Mouse (Mus musculus) adrenal gland, postnatal 25 days (tissue): Measurements from ENCODE around the gene Mybphl. TPM values are rescaled to one million over a fixed set of nuclear protein-coding genes. Genes with fewer than 3 reads are reported as not detected.

Experiments
- DNase-seq: peaks from one replicate; pipeline ENCODE4 v3.0.0; 2021; ENCODE audit warnings: mixed read lengths
- total RNA-seq: library from RNA; stranded (reverse); gene quantifications from 2 replicates; pipeline ENCODE4 v1.2.3, GENCODE M21; 2021

Gene Mybphl
- total RNA-seq, 1 experiment from 2014 or later = not detected

DNA sequence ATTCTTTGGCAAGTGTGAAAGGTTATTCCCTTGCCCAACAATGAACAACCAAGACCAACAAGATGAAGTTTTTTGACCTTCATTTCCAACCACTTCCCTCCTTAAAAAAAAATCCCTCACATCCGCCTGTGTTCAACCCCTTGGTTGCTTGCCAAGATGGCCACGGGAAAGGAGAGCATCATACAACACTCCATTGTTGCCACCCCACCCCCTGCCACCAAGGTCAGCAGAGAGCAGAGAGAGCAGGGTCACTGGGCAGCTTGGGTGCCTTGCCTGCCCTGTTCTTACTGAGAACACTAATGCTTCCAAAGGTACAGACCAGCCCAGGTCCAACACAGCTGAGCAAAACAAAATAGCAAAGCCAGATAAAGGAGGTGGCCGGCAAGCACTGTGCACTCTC, 7.6 kb downstream of the Mybphl start:
- DNase-seq = no peak

DNA sequence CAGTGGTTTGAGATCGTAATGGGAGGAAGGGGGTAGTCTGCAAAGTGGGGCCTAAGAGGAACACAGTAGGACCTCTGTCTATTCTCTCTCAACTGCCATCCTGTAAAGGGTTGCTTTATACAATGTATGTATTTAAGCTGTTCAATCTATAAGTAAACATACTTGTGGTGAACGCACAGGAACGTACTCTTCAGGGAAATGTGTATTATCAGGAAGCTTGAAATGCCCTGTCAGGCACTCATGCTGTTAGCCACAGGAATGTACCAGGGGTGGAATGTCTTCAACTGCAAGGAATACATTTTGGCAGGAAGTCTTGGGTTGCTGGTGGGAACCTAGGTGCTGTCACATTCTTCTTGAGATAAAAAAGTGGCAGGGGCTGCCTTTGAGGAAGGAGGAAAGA, 8.0 kb downstream of the Mybphl start:
- DNase-seq = no peak

DNA sequence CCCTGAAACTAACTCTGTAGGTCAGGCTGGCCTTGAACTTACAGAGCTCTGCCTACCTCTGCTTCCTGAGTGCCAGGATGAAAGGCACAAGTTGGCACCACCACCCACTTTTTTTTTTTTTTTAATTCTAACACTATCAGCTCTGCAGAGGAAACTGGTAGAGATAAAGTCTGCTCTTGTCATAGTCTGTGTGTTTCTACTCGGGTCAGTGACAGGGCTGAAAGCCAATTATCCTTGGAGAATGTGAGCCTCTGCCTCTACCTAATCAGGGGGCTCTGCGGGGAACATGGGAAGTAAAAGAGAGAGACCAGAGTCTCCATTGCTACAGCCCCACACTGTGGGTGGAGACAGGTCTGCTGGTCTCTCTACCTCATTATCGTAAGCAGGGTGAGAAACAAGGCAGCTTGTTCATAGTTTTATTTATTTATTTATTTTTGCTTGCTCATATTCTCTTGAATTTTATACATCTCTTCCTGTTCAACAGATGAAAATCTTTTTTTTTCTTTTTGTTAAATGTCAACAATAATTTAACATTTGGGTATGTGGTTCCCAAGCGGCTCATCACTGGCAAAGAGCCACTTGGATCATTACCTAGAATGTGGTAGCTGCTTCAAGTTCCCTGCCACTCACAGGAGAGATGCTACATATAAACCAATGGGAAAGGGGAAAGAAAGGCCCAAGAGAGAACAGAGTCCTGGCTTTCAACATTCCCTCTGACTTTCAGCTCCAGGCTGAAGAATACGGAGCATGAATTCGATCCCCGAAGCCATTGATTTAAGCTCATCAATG, 14.4 kb downstream of the Mybphl start:
- DNase-seq = no peak

DNA sequence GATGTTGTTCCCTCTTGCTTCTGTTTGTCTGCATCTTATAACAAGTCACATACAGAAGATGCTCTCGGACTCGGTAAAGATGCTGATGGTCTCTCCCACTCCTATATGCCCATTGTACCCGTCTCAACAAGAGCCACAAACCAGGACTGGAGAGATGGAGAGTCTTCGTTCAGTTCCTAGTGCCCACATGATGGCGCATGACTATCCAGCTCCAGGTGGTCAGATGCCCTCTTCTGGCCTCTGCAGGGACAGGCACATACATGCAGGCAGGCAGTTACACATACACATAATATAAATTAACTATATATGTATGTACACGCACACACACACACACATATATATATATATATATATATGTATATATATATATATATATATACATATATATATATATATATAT, 16.0 kb downstream of the Mybphl start:
- DNase-seq = no peak

DNA sequence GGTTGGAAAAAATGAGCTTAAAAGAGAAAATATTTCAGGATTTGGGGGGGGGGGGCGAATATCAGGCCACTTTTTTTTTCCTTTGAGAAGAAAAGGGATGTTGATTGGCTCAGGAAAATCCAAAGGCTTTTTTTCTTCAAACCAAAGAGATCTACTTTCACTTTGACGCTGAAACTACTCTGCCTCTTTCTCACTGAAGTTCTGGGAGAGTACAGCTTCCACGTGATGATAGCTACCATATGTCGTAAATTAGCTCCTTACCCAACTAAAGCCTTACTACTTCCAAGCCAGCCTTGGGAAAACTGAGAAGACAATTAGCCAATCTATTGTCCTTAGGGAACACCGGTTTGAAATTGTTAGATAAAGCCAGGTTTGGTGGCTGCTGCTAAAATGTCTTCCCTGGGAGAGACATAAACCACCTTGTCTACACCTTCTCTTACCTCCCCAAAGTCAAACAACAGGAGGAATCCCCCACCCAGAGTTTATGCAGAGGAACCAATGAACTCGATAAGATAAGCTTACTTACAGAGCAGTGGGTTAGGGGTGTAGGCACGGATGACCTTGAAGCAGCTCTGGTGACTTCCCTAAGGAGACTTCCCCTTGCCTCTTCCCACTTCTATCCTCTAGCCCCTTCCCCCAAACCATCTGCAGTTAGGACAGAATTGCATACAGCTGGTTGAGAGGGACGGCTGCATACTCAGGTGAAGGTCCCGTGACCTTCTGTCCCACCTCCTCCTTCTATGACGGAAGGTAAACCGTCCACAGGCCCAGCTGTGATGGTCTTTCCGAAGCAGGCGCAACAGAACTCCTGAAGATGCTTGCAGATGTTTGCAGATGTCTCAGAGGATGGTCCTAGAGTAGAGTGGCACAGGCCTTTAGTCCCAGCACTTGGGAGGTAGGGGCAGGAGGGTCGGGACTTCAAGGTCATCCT, 17.5 kb downstream of the Mybphl start:
- no peak for DNase-seq

DNA sequence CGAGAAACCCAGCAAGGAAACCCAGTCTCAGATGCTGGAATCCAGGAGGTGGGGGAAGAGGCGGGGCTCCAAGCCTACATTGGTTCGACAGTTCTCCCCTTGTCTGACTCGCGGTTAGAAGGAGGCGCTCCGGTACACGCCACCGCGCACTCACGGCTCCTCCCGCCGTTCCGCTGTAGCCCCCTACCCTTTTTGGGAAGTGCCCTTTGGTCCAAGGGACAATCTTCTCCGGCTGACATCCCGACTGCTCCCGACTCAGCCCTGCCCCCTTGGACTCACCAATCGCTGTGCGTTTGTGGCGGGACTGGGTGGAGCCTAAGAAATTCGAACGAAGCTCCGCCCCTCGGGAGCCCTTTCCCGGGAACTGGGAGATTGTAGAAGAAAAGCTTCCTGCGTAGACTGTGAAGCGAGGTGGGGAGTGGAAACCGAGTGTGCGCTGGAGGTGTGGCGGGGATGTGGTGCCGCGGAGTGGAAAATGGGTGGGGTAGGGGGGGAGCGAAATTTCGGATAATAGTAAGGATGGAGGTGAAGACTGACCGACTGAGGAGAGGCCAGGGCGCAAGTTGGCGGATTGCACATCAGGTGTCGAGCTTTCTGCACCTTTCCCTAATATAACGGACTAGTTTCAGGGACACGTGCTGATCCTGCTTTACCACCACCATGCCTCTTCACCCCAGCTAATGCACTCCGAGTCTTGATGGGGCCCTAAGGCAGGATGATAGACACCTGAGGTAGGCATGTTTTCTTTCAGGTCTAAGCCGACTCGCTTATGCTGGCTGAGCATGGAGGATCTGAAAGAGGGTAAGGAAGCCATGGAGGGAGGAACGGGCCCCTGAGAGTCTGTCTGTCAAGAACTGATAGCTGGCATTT, 19.0 kb downstream of the Mybphl start, which contains the start of gene Psrc1:
Gene Psrc1, plus strand, starts transcription at position 355 of the 870 bp plus-strand sequence.
- peak; percentile 89 for DNase-seq

DNA sequence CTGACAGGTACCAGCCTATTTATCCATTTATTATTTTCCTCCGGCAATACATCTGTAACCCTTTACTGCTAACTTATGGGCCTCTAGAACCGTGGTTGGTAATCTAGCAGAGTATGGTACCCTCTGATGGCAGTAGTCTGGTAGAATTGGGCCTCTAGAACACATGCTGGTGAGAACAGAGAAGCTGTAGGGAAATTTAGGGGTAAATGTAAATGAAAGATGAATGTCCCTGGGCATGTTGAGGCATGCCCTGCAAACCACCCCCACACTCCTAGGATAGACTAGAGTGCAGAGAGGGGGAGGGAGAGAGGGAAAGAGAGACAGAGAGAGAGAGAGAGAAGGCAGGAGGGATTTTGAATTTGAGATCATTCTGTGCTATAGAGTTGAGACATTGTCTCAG, 19.7 kb downstream of the Mybphl start:
- no peak for DNase-seq

DNA sequence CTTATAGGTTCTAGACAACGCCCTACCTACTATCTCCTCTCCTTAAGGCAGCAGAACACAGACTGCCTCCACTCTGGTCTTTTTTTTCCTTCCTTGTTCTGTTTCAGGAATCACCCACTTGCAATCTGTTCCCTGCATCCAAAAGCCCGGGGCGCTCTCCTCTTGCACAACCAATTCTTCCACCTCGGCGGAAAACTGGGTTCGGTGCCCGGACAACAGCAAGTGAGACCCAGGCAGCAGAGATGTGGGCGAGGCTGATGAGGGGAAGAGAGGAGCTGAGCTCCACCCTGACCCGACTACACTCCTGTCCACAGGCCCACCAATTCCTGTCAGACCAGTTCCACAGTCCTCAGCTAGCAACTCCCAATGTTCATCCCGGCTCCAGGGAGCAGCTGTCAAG, 21.5 kb downstream of the Mybphl start:
- DNase-seq = no peak

DNA sequence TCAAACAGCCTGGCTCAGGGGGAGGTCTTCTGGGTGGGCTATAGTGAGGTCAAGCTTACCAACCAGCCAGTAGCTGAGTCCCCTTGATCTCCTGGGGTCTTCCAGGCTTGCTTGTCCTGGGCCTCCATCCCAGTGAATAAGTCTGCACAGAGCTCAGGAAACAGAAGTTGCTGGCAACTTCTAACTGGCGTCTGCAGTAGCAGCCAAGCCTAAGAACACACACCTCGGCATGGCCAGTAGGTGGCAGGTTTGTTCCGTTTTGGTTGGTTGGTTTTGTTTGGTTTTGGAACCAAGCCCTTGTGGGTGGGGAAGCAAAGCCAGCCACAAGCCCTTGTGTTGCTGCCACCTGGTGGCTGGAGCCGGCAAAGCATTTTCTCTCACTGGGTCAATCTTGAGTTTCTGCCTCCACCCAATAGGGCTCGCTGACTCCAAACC, 24.4 kb downstream of the Mybphl start:
- peak; percentile 93 for DNase-seq

DNA sequence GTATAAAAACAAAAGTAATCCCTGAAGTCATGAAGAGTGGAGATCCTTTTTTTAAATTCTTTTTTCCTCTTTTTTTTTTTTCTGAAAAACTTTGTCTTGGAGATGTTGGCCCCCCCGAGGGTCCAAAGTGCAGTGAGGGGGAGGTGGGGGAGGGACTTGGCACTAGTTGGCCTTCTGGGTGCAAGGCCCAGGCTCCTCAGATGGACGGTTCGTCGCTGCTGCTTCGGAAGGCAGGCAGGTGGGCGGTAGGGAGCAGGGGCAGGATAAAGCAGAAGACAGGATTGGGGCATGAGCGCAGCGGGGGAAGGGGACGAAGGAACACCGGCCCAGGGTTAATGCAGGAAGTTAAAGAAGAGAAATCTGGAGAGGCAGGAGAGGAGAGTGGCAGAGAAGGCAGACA, 27.6 kb downstream of the Mybphl start:
- DNase-seq = no peak

DNA sequence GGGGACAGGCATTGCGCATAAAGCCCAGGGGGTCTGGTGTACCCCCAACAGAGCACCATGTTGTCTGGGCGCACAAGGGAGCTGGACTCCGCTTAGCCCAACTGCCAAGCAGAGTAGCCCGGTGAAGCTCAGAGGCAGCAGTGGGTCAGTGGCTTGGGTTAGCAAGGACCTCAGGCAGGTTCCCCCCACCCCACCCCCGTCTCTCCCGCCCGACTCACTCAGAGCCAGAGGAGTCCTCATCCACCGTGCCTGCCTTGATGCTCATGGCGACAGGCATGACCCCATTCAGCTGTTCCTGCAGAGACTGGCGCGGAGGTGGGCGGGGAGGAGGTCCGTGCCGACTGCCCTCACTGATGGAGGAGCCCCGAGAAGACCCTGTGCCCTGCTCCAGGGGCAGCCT, 28.1 kb downstream of the Mybphl start:
- no peak for DNase-seq

DNA sequence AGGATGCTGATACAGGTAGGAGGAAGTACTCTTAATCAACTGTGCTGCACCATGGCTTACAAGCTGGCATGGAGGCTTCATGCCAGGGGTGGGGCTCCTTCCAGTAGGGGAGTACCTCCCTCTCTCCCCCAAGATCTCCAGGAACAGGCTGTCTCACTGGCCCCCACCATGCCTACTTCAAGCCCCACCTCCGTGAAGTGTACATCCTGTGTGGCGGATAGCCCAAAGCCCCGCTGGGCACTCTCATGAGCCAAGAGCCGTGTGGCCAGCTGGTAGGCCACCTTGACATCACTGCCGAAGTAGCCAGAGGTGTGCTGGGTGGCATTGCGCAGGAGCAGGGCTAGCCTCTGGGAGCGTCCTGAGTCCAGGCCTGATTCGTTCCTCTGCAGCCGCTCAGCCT, 33.6 kb downstream of the Mybphl start:
- no peak for DNase-seq

DNA sequence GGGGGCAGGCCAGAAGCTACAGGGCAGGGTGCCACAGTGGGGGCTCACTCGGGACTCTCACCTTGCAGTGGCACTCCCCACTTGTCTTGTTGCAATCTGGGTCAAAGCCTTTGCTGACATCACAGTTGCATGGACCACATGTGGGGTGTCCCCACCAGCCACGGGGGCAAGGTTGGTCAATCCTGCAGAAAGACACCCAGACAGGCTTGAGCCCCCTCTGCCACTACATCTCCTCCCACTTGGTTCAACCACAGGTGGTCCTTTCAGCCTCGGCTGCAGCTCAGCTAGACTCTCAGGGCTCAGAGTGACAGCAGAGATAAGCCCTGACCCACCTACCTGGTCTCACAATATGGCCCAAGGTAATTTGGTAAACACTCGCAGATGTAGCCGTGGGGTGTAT, 35.7 kb downstream of the Mybphl start:
- DNase-seq = no peak

DNA sequence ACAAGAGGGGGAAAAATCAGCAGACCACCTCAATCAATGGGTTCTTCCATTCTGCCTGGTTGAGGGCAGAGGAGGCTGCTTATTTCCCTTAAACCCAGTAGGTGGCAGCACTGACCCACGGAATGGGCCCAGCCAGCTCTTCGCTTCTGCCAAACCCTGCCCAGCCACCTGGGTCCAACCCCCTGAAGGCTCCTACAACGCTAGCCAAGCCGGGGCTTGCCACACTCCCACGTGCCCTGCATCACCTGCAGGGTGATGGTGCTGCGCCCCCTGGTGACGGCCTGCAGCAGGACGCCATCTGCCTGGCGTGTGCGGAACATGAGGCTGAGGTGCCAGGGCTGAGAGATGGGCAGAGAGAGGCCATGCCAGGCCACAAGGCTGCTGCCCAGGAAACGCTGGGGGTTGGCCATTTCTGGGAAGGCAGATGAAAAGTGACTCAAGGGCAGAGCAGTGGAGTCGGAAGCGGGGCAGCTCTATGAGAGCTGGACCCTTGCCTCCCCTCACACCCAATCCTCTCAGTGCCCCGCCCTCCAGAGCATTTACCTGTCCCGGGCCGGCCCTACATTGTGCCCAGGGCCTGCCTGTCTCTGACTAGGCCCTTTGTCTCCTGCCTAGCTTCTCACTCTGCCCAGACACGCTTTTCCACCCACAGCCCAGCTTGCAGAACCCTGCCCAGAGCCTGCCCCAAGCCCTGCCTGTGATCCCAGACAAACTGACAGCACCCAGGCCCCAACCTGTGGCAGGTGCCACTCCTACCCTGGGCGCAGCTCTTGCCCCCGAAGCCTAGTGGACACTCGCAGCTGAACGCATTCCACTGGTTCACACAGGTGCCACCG, 37.2 kb downstream of the Mybphl start:
- peak; percentile 87 for DNase-seq

DNA sequence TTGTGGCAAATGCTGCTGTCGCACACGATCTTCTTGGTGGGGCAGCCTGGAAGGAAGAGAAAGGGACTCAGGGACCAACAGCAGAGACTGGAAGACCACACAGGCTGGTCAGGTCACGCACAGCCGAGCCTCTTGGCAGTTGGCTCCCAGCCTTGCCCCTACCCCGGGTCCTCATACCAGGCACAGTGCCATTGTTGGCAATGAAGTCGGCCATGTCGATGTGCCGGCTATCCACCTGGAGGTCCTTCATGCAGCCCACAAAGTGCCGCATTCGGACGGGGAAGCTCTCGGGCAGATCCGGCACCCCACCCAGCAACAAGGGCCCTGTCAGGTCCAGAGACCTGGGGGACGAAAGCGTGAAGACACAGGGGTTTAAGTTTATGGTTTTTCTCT, 37.8 kb downstream of the Mybphl start:
- no peak for DNase-seq

DNA sequence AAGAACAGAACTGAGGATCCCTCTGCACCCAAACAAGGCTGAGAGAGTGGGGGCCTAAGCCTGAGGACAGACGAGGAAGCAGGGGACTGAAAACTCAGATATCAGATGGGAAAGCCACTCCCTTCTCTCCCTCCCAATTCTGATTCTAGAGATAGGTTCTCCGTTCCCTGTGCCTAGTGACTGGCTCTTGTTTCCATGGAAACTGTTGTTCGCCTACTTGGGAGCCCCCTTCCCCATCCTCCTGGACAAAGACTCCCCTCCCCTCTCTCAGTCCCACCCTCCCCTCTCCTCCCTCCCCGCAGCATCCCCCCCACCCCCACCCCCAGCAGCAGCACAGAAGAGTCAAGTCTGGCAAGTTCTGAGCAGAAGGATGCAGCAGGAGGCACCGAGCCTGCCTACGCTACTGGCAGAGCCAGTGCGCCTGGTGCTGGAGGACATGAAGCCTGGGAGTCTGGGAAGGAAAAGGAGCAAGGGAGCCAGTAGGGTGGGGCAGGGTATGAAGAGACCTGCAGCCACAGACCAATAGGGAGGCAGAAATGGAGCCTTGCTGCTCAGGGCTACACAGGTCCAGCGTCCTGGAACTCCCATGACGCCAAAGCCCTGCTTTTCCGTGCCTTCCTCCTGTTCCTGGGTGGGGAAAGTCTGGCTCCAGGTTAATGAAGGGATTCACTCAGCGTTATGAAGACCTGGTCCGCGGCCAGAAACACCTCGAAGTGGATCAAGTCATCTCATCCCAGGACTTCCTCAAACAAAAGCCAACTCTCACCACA, 41.0 kb downstream of the Mybphl start:
- DNase-seq = no peak

DNA sequence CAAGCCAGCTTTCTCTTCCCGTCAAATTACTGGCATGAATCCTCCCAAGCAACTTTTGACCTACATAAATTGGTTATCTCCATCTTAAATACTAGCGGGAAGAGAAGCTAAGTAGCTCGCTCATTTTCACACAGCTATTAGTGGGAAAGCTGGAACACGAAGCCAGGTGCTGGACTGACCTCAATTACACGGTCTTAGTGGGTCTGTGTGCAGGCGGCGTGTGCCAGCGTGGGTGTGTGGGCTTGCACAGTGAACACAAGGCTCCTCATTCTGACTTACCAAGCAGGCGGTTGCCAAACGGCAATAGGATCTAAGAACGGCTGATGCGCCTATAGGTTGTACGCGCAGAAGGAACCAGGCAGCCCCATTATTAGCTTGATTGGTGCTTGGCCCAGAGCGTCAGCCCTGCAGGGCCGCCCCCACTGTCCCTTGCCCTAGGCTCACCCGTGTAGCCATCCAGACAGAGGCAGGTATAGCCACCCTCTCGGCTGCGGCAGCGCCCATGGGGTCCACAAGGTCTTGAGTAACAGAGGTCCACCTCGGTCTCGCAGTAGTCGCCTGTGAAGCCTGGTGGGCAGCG, 41.7 kb downstream of the Mybphl start:
- DNase-seq = no peak

DNA sequence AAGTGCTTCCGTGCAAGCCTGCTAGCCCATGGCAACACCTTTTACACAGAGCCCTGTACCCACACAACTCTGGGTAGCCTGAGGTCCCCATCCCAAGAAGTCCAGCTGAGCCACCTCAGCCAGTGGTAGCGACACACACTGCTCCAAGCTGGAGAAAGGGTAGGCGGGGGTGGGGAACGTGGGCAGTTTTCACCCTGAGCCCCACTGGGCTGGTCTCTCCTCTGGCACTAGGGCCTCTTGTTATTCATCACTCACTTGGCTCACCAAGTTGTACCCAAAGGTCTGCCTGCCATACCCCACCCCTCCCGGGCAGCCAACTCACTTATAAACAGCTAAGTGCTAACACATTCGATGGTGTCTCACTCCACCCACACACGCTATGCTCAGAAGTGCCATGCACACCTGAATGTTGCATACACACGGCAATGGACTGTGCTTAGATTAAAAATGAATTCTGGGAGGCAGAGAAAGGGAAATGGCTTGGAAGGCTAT, 43.9 kb downstream of the Mybphl start:
- no peak for DNase-seq

DNA sequence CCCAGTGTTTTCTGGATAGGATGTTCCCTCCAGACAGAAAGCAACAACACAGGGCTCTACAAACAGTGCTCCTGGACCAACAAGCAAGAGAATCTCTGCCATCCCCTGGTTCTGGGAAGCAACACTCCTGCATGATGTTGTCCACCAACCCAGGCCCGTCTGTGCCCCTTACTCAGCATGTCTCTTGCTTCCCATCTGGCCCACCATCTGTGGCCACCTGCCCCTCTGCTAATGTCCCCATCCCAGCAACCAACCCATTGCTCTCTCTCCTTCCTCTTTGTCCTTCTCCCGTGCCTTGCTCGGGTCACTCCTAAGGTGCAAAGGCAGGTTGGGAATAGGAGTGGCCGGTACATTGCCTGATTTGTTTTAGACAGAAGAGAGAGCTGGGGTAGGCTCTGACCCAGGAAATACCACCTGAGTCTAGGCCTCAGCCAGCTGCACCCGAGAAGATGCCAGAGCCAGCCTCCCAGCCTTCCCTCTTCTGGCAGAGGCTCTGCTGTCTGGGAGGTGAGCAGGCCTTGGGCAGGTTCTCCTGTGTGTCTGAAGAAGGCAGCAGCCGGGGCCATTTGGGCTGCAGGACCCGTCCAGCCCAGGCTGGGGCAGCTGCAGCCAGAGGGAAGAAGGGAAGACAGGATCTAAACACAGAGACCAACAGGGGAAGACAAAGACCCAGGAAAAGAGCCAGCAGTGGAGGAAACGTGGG, 45.1 kb downstream of the Mybphl start:
- DNase-seq = no peak
